Mouse (Mus musculus) left cerebral cortex, adult 18-20 months (tissue): ENCODE data around the gene Rorc. TPM values are rescaled to one million over a fixed set of nuclear protein-coding genes. Genes with fewer than 3 reads are reported as not detected.
A peak's percentile ranks its signal among the peaks of the same experiment; 100 is the strongest.

Experiments
- DNase-seq, 2 experiments: peaks; one replicate each; pipeline ENCODE4 v3.0.0; 2021 to 2022; ENCODE audit warnings: low spot score in 2 of 2, mixed read lengths in 1 of 2
- total RNA-seq, 2 experiments: library from RNA; stranded (reverse); gene quantifications; 2 replicates each; pipeline ENCODE4 v1.2.3; 2021

Gene Rorc
- total RNA-seq, 2 experiments from 2014 or later = 1.7 to 1.9 TPM

GRCm38 (mm10) chr3:94375861-94376260 is 3.3 kb downstream of the Rorc start:
- DNase-seq = no peak

GRCm38 (mm10) chr3:94377028-94377923 is 4.7 kb downstream of the Rorc start:
- DNase-seq = no peak

- DNase-seq = no peak
These were observed 7.4 kb downstream of the Rorc start for GRCm38 (mm10) chr3:94379831-94380510.

- DNase-seq = no peak
These were observed 9.7 kb downstream of the Rorc start for GRCm38 (mm10) chr3:94382308-94382707.

GRCm38 (mm10) chr3:94383476-94383875 is 10.9 kb downstream of the Rorc start:
- DNase-seq = no peak

- no peak for DNase-seq
These were observed 14.1 kb downstream of the Rorc start for GRCm38 (mm10) chr3:94386671-94387070.

- DNase-seq = no peak
These were observed 14.8 kb downstream of the Rorc start for GRCm38 (mm10) chr3:94387391-94387790.

- DNase-seq = no peak
These were observed 15.5 kb downstream of the Rorc start for GRCm38 (mm10) chr3:94388047-94388446.

- no peak for DNase-seq
These were observed 16.8 kb downstream of the Rorc start for GRCm38 (mm10) chr3:94389420-94389819.

GRCm38 (mm10) chr3:94391001-94391400 is 18.4 kb downstream of the Rorc start:
- no peak for DNase-seq

- DNase-seq = no peak
These were observed 19.5 kb downstream of the Rorc start for GRCm38 (mm10) chr3:94392128-94392527.

- no peak for DNase-seq
These were observed 20.5 kb downstream of the Rorc start for GRCm38 (mm10) chr3:94393049-94393448.

- DNase-seq = no peak
These were observed 23.7 kb downstream of the Rorc start for GRCm38 (mm10) chr3:94396336-94396735.

- no peak for DNase-seq
These were observed 24.3 kb downstream of the Rorc start for GRCm38 (mm10) chr3:94396851-94397250.

- DNase-seq = no peak
These were observed 25.6 kb downstream of the Rorc start, which contains the start of gene Lingo4 for GRCm38 (mm10) chr3:94398217-94398616. Gene Lingo4 (plus strand): TSS chr3:94398517.

GRCm38 (mm10) chr3:94398943-94399481 is 26.4 kb downstream of the Rorc start:
- DNase-seq = peak in 1 of 2 experiments; percentile 22

- DNase-seq = no peak
These were observed 27.2 kb downstream of the Rorc start for GRCm38 (mm10) chr3:94399663-94400310.

GRCm38 (mm10) chr3:94402451-94402850 is 29.9 kb downstream of the Rorc start:
- no peak for DNase-seq

- DNase-seq = peak; percentile 50 to 68
These were observed 31.9 kb downstream of the Rorc start for GRCm38 (mm10) chr3:94404366-94405054.

- DNase-seq = no peak
These were observed 33.0 kb downstream of the Rorc start for GRCm38 (mm10) chr3:94405561-94405960.

- DNase-seq = no peak
These were observed 39.9 kb downstream of the Rorc start for GRCm38 (mm10) chr3:94412530-94412929.
